Comparison of ENCODE assay signal across 8 mouse cellular contexts in the genomic region with DNA sequence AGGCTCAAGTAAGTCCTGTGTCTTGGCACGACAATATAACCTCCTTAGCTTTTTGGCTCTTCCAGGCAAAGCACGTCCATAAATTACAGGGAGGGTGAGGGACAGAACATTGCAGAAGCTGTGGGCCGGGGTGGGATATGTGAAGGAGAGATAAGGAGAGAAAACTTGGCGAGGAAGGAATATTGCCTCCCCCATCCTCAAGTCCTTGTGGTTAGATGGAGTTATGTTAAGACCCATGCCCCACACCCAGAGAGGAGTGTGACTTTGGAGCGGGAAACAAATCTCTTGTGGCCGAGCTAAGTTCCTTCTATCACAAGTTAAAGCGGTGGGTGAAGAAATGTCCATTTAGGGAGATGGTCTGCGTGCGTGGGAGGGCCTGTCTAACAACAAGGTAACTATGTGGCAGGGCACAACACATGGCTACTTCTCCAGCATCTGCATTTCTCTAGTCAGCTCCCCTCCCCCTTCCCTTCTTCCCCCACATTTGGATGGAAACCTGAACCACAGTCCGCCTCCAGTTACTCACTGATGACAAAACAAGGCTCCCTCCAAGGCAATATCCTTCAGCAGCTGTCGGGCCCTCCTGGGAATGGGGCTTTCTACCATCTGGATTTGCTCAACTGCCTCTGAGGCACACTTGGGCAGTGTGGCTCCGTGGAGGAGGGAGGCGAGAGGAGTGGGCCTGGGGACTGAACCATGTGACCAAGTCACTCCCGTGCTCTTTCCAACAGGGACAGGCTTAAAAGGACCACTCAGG. TPM values are rescaled to one million over a fixed set of nuclear protein-coding genes. Genes with fewer than 3 reads are reported as not detected.
DNase-seq lines count a peak whose midpoint lies in the region; ATAC-seq and TF ChIP-seq lines count a peak whose summit lies in the region.

No protein-coding gene starts in this region.

- TF ChIP-seq POLR2A in heart, adult 2 months (IDR thresholded peaks at IDR 0.05; ENCODE audit: insufficient read depth, low read depth, low read length), result 0 out of 2 replicates have a peak, but pooled peaks have one; percentile 18

- DNase-seq in 3T3-L1 (ENCODE audit: low read depth, low spot score) (peak; percentile 99), ZHBTc4 (ENCODE audit: low read depth, low spot score) (peak; percentile 55)
- DNase-seq in heart, adult 2 months, result peak; percentile 75 to 82
- peak; percentile 23 for DNase-seq in stomach, postnatal 0 days (ENCODE audit: low spot score)
- DNase-seq in thymus, postnatal 14 days, result no peak
- no peak for DNase-seq in urinary bladder, postnatal 10 days (ENCODE audit: low spot score)

- 52% methylated on average over 14 of the region's 14 CpGs for WGBS in heart, adult 2 months
- WGBS in limb, embryonic 13.5 days, result 15% methylated on average over 14 of the region's 14 CpGs
- WGBS in stomach, postnatal 0 days, result 42% methylated on average over 14 of the region's 14 CpGs

- no peaks in the 10 kb centered on the region for H3K79me2 ChIP-seq in heart, adult 2 months (replicated peaks; ENCODE audit: control insufficient read depth, insufficient read depth, low read length)

- H3K4me1 ChIP-seq in heart, adult 2 months (ENCODE audit: control insufficient read depth, insufficient read depth, low read length), result peaks cover 3% of the 10 kb centered on the region
- peaks cover 37% of the 10 kb centered on the region for H3K4me1 ChIP-seq in limb, embryonic 13.5 days
- 0 out of 2 replicates have a peak, but pooled peaks cover 2% of the 10 kb centered on the region for H3K4me1 ChIP-seq in stomach, postnatal 0 days (replicated peaks; ENCODE audit: control insufficient read depth, insufficient read depth)

- intact Hi-C loops in heart, adult 2 months (cut with DNase I), result no loop called here

- H3K9me3 ChIP-seq in limb, embryonic 13.5 days, result 0 out of 2 replicates have a peak, but pooled peaks cover 4% of the 10 kb centered on the region
- H3K9me3 ChIP-seq in stomach, postnatal 0 days (ENCODE audit: control insufficient read depth, low read length), result no peaks in the 10 kb centered on the region

- H3K27ac ChIP-seq in heart, adult 2 months, result peak overlapping the region; percentile 20; the same call in 1 of the 2 replicates
- peak overlapping the region; percentile 77 for H3K27ac ChIP-seq in limb, embryonic 13.5 days
- H3K27ac ChIP-seq in stomach, postnatal 0 days (replicated peaks), result peak overlapping the region; percentile 75

- H3K4me3 ChIP-seq in heart, adult 2 months, result no peak overlapping the region
- no peak overlapping the region for H3K4me3 ChIP-seq in limb, embryonic 13.5 days
- H3K4me3 ChIP-seq in stomach, postnatal 0 days (ENCODE audit: low read depth, low read length), result no peak overlapping the region

- H3K4me2 ChIP-seq in limb, embryonic 13.5 days (replicated peaks), result peak overlapping the region; percentile 35
- H3K4me2 ChIP-seq in stomach, postnatal 0 days (replicated peaks; ENCODE audit: low read depth), result no peak overlapping the region

- no peaks in the 10 kb centered on the region for H3K27me3 ChIP-seq in heart, adult 2 months (ENCODE audit: control insufficient read depth, insufficient read depth, low read length)
- H3K27me3 ChIP-seq in limb, embryonic 13.5 days, result no peaks in the 10 kb centered on the region
- no peaks in the 10 kb centered on the region for H3K27me3 ChIP-seq in stomach, postnatal 0 days (ENCODE audit: control insufficient read depth, insufficient read depth, low read length)

- no peak for TF ChIP-seq CTCF in heart, adult 2 months (IDR thresholded peaks at IDR 0.05)
- TF ChIP-seq CTCF in stomach, postnatal 0 days (IDR thresholded peaks at IDR 0.05; ENCODE audit: low read depth), result no peak

- H3K9ac ChIP-seq in heart, adult 2 months (ENCODE audit: low read depth, low read length), result no peak overlapping the region
- H3K9ac ChIP-seq in limb, embryonic 13.5 days, result no peak overlapping the region
- no peak overlapping the region for H3K9ac ChIP-seq in stomach, postnatal 0 days (ENCODE audit: low read length)

- ATAC-seq in limb, embryonic 13.5 days (ENCODE audit: low FRiP score, low read depth), result peak; percentile 94
- ATAC-seq in stomach, postnatal 0 days (ENCODE audit: low FRiP score, low TSS enrichment), result peak; percentile 89
- ATAC-seq in megakaryocyte progenitor cell, adult 5-6 weeks (replicated peaks; ENCODE audit: poor library complexity), result no peak

- no peaks in the 10 kb centered on the region for H3K36me3 ChIP-seq in heart, adult 2 months (ENCODE audit: control insufficient read depth, insufficient read depth, low read length)
- no peaks in the 10 kb centered on the region for H3K36me3 ChIP-seq in limb, embryonic 13.5 days
- H3K36me3 ChIP-seq in stomach, postnatal 0 days (ENCODE audit: control insufficient read depth, insufficient read depth, low read length), result no peaks in the 10 kb centered on the region

- peak; percentile 44; the same call in 1 of the 2 replicates for TF ChIP-seq EP300 in heart, adult 2 months (IDR thresholded peaks at IDR 0.05; ENCODE audit: insufficient read depth, low read depth, low read length)
- no peak for TF ChIP-seq EP300 in stomach, postnatal 0 days (optimal IDR thresholded peaks at IDR 0.05)

RNA-seq across cellular contexts. Expression of gene Slc44a3, which starts 56.7 kb away (rescaled TPM):
- not detected for total RNA-seq in heart, adult 2 months (2021)
- 0.38 and 1.1 TPM in 2 replicates for polyA plus RNA-seq in heart, adult 2 months (2012; rRNA removed)
- polyA plus RNA-seq in limb, embryonic 13.5 days (2015; fragmentation: Nextera tagmentation; extraction: Ambion mirVana), result 0.92 and 2.0 TPM in 2 replicates
- 42.7 and 44.8 TPM in 2 replicates for polyA plus RNA-seq in stomach, postnatal 0 days (2015; fragmentation: Nextera tagmentation; extraction: Ambion mirVana)
- total RNA-seq in megakaryocyte progenitor cell, adult 5-6 weeks (2015), result 0.30 TPM in 1 of 2 replicates, not detected in the other
- total RNA-seq in megakaryocyte progenitor cell, adult 5-6 weeks (2017), result 0.03 TPM in 1 of 2 replicates, not detected in the other

Comparison
In these comparisons a context has a peak if more than half of its experiments do, and no peak if none do; other contexts are left out.
1. DNase-seq: peak in 3T3-L1 (single experiment), ZHBTc4 (single experiment), heart, adult 2 months (2 of 2) and stomach, postnatal 0 days (single experiment); none in thymus, postnatal 14 days (single experiment) and urinary bladder, postnatal 10 days (single experiment).
2. H3K27ac ChIP-seq: peak in every context shown above with its lines; median percentile 77 in limb, embryonic 13.5 days; 75 in stomach, postnatal 0 days; 20 in heart, adult 2 months.
3. RNA of gene Slc44a3, which starts 56.7 kb away (polyA plus RNA-seq): 42.7 to 44.8 TPM in stomach, postnatal 0 days; 0.92 to 2.0 TPM in limb, embryonic 13.5 days and 0.38 to 1.1 TPM in heart, adult 2 months; every median in the first group is over 10 times any median in the second.